Mouse (Mus musculus): ENCODE data around the gene Adm2.

Gene Adm2

DNA sequence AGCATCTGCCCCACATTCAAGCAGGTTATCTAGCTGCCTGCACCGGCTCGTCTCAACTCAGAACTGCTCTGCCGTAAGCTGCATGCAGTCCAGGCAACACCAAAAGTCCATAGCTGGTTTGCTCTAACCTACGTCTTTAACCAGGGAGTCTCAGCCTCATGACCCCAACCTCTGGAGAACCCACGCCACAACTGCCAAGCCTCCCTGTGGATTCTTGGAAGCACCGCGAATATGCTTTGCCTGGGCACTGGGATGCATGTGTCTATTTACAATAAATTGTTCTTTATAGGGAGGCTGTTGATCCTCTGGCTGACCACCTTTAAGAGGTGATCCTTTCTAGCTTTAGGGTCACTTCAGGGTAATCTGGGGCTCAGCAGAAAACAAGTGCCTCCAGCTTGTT, 50.0 kb downstream of the Adm2 start:
- TF ChIP-seq POU5F1 (IDR thresholded peaks at IDR 0.05; ENCODE audit: borderline replicate concordance, low read length): no peak
- no peak for TF ChIP-seq CTCF (conservative IDR thresholded peaks at IDR 0.05; ENCODE audit: low read length)
- TF ChIP-seq NANOG (IDR thresholded peaks at IDR 0.05; ENCODE audit: borderline replicate concordance, low read length): no peak
- Histone ChIP-seq H3K4me1 (replicated peaks; ENCODE audit: low read depth, low read length) (peaks cover 82% of the 10 kb centered on the region), H3K36me3 (ENCODE audit: insufficient read depth, low read length) (peaks cover 57% of the 10 kb centered on the region), H3K4me3 (replicated peaks; ENCODE audit: low read length) (peak overlapping the region; percentile 88), H3K27me3 (ENCODE audit: insufficient read depth, low read length) (peaks cover 12% of the 10 kb centered on the region), H3K9me3 (ENCODE audit: low read length) (no peaks in the 10 kb centered on the region)

DNA sequence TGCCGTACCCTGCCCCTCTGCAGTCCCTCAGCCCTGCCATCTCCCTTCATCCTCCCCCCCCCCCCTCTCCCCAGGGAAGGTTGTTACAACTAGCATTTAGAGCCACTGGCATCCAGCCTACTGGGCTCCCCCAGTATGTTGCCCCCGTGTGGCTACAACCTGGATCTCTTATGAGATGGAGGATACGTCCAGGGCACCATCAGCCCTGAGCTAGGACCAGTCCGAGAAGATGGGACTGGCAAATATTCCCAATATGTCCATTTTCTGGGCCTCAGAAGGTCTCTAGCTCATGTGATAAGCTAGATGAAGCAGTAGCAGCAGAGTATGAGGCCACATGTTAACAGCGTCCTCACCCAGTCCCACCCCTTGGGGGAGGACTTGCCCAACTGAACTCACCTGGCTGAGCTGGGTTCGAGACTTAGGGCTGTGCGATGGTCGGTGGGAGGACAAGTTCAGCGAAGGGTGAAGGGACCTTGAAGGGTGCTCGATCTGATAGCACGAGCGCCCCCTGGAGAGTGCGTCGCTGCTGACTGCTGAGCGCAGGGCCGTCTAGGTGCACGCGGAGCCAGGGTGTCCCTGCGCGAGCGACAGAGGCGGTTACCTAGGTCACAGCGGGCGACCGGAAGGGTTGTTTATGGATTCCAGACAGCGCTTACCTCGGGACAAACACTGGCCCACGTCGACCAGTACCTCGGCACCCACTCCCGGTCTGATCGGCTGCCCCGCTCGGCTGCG, 50.7 kb downstream of the Adm2 start:
- Histone ChIP-seq H3K4me1 (replicated peaks; ENCODE audit: low read depth, low read length) (peaks cover 84% of the 10 kb centered on the region), H3K27me3 (ENCODE audit: insufficient read depth, low read length) (peaks cover 19% of the 10 kb centered on the region), H3K4me3 (replicated peaks; ENCODE audit: low read length) (peak overlapping the region; percentile 88), H3K36me3 (ENCODE audit: insufficient read depth, low read length) (peaks cover 50% of the 10 kb centered on the region), H3K9me3 (ENCODE audit: low read length) (no peaks in the 10 kb centered on the region)
- no peak for TF ChIP-seq NANOG (IDR thresholded peaks at IDR 0.05; ENCODE audit: borderline replicate concordance, low read length)
- TF ChIP-seq CTCF (conservative IDR thresholded peaks at IDR 0.05; ENCODE audit: low read length): no peak; the same call in 1 of the 2 replicates
- no peak for TF ChIP-seq POU5F1 (IDR thresholded peaks at IDR 0.05; ENCODE audit: borderline replicate concordance, low read length)

- Histone ChIP-seq H3K36me3 (ENCODE audit: insufficient read depth, low read length) (peaks cover 44% of the 10 kb centered on the region), H3K27me3 (ENCODE audit: insufficient read depth, low read length) (peaks cover 25% of the 10 kb centered on the region), H3K4me3 (replicated peaks; ENCODE audit: low read length) (peak within 1 kb of the TSS; percentile 88), H3K9me3 (ENCODE audit: low read length) (no peaks in the 10 kb centered on the region), H3K4me1 (replicated peaks; ENCODE audit: low read depth, low read length) (peaks cover 84% of the 10 kb centered on the region)
- TF ChIP-seq CTCF (conservative IDR thresholded peaks at IDR 0.05; ENCODE audit: low read length) (peak; percentile 54), NANOG (IDR thresholded peaks at IDR 0.05; ENCODE audit: borderline replicate concordance, low read length) (no peak)
Observed at GRCm38 (mm10) chr15:89373762-89374248, 51.3 kb downstream of the Adm2 start, which contains the start of gene Sco2. TSS of gene Sco2 (minus strand) at chr15:89373846.

All from E14TG2a.4 (cell line).